Mouse (Mus musculus) embryonic facial prominence, embryonic 11.5 days (tissue): ENCODE results near the gene Borcs5. TPM values are rescaled to one million over a fixed set of nuclear protein-coding genes. Genes with fewer than 3 reads are reported as not detected.

ENCODE experiments used
- ATAC-seq: fragments of 200-750 bp; cut with Nextera tagmentation; replicated peaks from 2 replicates; pipeline ENCODE4 v1.8.0; 2017; ENCODE audit warnings: low read depth; ENCODE audit not compliant: insufficient number of reproducible peaks, low FRiP score, low TSS enrichment
- DNase-seq: peaks from one replicate; pipeline ENCODE4 v3.0.0-alpha.2; 2015; ENCODE audit warnings: low spot score
- H3K27ac ChIP-seq: fragments of 300-500 bp; sonication (generic); replicated peaks from 2 replicates; pipeline ENCODE4 v1.5.1; 2014; ENCODE audit warnings: mild to moderate bottlenecking, low read depth, low read length, control low read depth
- H3K27me3 ChIP-seq: fragments of 300-500 bp; sonication (generic); 2 replicates; pipeline ENCODE4 v1.6.1; 2014; ENCODE audit warnings: mild to moderate bottlenecking, low read length, moderate library complexity, mixed read lengths; ENCODE audit not compliant: control insufficient read depth, insufficient read depth
- H3K36me3 ChIP-seq: fragments of 300-500 bp; sonication (generic); replicated peaks from 2 replicates; pipeline ENCODE4 v1.6.1; 2014; ENCODE audit warnings: low read depth, mild to moderate bottlenecking, low read length, moderate library complexity, mixed read lengths; ENCODE audit not compliant: control insufficient read depth, insufficient read depth
- H3K4me1 ChIP-seq: fragments of 300-500 bp; sonication (generic); 2 replicates; pipeline ENCODE4 v1.6.1; 2014; ENCODE audit warnings: low read length, mixed read lengths; ENCODE audit not compliant: control insufficient read depth, insufficient read depth
- H3K4me2 ChIP-seq: fragments of 300-500 bp; sonication (generic); 2 replicates; pipeline ENCODE4 v1.6.1; 2014; ENCODE audit warnings: low read depth, mild to moderate bottlenecking, control low read depth, low read length, moderate library complexity
- H3K4me3 ChIP-seq: fragments of 300-500 bp; sonication (generic); 2 replicates; pipeline ENCODE4 v1.5.1; 2014; ENCODE audit warnings: low read depth, low read length, control low read depth
- H3K9ac ChIP-seq: fragments of 300-500 bp; sonication (generic); replicated peaks from 2 replicates; pipeline ENCODE4 v1.6.1; 2014; ENCODE audit warnings: mild to moderate bottlenecking, control low read depth, low read length
- H3K9me3 ChIP-seq: fragments of 300-500 bp; sonication (generic); replicated peaks from 2 replicates; pipeline ENCODE4 v1.6.1; 2016; ENCODE audit warnings: mild to moderate bottlenecking, low read length, inconsistent platforms, mixed read lengths; ENCODE audit not compliant: control insufficient read depth
- WGBS: fragments of 180-500 bp; shearing (Covaris S2); extraction: QIAGEN DNeasy Blood & Tissue Kit; methylation state at CpG from one replicate; pipeline ENCODE4 v1.1.7; 2014; 5-methylcytosine and 5-hydroxymethylcytosine counted together
- polyA plus RNA-seq: library from polyadenylated mRNA; unstranded; fragments of >200 nt; fragmentation: Nextera tagmentation; extraction: Ambion mirVana; gene quantifications from 2 replicates; pipeline ENCODE4 v1.2.1, GENCODE M21; 2014

Borcs5 gene
- polyA plus RNA-seq, 1 experiment from 2014 or later, result 19.6 TPM

DNA sequence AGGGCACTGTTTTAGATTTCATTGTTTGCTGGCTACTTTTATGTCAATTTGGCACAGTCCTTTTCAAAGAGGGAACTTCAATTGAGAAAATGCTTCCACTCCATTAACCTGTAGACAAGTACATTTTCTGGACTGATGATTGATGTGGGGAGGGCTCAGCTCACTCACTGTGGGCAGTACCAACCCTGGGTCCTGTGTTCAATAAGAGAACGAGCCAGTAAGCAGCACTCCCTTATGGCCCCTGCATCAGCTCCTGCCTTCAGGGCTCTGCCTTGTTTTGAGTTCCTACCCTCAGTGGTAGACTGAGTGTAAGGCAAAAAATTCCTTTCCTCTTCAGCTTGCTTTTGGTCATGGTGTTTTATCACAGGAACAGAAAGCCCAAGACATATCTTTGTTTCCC is 74.6 kb downstream of the Borcs5 start:
- Histone ChIP-seq H3K4me2 (no peak overlapping the region), H3K4me3 (no peak overlapping the region), H3K27ac (no peak overlapping the region), H3K9ac (no peak overlapping the region), H3K36me3 (no peaks in the 10 kb centered on the region; the same call in 1 of the 2 replicates), H3K9me3 (no peaks in the 10 kb centered on the region), H3K4me1 (no peaks in the 10 kb centered on the region; the same call in 1 of the 2 replicates), H3K27me3 (no peaks in the 10 kb centered on the region)
- WGBS, result 63% methylated on average over 1 of the region's 1 CpGs
- ATAC-seq (no peak), DNase-seq (no peak)

DNA sequence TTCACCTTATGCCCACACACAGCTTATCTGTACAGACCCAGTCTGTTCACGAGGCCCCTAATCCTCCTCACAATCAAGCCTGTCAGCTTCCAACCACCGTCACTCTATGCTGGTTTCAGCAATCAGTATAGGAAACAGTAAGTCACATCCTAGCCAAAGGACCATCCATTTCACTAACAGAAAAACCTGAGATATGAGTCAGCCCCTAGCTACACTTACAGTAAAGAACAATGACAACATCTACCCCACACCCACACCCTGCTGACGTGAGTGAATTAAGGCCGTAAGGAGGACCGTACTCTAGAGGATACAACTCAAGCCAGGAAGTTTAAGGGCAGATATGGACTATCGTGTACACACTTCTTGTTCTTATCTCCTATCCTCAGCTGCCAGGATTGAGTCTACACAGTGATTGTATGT is 76.9 kb downstream of the Borcs5 start:
- DNase-seq (no peak), ATAC-seq (no peak)
- no peak overlapping the region for H3K27ac ChIP-seq
- H3K36me3 ChIP-seq, result no peaks in the 10 kb centered on the region; the same call in 1 of the 2 replicates
- no peaks in the 10 kb centered on the region for H3K27me3 ChIP-seq
- no peak overlapping the region for H3K4me3 ChIP-seq
- H3K4me2 ChIP-seq, result no peak overlapping the region
- no peak overlapping the region for H3K9ac ChIP-seq
- H3K4me1 ChIP-seq, result no peaks in the 10 kb centered on the region; the same call in 1 of the 2 replicates
- no peaks in the 10 kb centered on the region for H3K9me3 ChIP-seq
- WGBS, result 89% methylated on average over 6 of the region's 6 CpGs

DNA sequence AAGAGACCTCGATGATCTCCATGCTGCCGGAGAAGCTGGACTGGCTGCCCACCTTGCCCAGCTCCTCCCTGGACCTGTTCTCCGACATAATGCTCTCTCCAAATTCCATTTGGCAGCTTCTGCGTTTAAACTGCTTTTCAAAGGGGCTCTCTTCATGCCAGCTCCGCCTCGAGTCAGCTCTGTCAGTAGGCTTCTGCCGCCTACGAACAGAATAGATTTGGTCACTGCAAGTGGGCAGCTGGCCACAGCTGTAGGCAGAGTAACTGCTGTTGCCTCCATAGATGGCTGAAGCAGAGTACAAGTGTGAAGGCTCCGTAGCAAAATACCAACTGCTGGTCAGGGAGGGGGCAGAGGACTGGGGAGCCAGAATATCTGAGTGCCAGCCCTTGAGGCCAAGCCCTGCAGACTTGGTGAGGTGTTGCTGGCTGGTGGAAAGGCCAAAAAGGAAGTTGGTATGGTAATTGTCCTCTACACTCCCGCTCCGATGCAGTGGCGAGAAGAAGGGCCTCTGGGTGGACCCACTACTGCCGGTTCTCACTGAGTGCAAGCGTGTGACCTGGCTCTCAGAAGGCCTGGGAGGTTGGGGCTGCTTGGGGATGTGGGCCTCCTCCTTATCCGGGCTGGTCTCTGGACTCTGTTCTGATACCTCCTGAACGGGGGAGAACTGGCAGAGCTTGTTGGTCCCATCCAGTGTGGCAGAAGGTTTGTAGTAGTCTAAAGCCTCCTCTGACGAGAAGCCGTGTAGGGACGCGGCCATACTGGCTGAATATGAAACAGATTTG is 78.8 kb downstream of the Borcs5 start:
- Histone ChIP-seq H3K9me3 (no peaks in the 10 kb centered on the region), H3K4me3 (no peak overlapping the region), H3K9ac (no peak overlapping the region), H3K4me2 (no peak overlapping the region), H3K27ac (no peak overlapping the region), H3K36me3 (no peaks in the 10 kb centered on the region; the same call in 1 of the 2 replicates), H3K4me1 (no peaks in the 10 kb centered on the region; the same call in 1 of the 2 replicates), H3K27me3 (no peaks in the 10 kb centered on the region)
- DNase-seq (no peak), ATAC-seq (no peak)
- 91% methylated on average over 20 of the region's 20 CpGs for WGBS

DNA sequence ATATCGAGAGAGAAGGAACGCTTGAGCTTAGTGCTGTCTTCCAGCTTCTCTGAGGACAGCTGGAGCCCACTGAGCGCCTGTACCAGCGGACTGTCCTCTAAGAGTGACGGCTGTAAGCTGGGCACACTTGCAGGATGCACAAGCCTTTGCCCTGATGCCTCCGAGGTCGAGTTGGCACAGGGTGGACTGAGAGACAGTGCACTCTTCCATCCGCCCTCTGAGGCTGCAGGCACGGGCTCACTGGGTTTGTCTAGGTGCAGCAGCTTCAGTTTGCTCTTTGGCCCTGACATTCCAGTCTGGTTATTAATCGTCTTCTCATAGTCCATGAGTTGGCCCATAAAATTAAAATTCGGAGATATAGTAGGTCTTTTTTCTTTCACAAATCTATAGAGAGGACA is 79.4 kb downstream of the Borcs5 start:
- Histone ChIP-seq H3K27me3 (no peaks in the 10 kb centered on the region), H3K36me3 (no peaks in the 10 kb centered on the region; the same call in 1 of the 2 replicates), H3K4me1 (no peaks in the 10 kb centered on the region), H3K27ac (no peak overlapping the region), H3K9me3 (no peaks in the 10 kb centered on the region), H3K4me3 (no peak overlapping the region), H3K9ac (no peak overlapping the region), H3K4me2 (no peak overlapping the region)
- no peak for DNase-seq
- ATAC-seq, result no peak
- WGBS, result 91% methylated on average over 11 of the region's 11 CpGs

DNA sequence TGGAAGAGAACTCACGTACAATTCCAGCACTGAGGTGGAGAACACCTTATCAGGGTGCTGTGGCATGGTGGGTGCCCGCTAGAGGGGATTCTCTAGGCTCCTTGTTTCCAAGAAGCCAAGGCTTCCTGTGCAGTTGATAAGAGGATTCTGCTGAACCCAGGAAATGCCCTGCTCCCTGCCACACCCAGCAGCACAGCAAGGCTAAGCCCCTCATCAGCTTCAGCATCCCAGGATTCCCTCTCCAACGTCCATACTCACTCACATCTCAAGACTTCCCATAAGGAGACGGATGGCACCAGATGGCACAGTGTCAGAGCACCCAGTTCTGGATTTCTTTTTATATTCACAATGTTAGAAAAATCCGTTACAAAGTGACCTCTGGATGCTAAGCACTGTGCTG is 79.8 kb downstream of the Borcs5 start:
- Histone ChIP-seq H3K9me3 (no peaks in the 10 kb centered on the region), H3K36me3 (no peaks in the 10 kb centered on the region; the same call in 1 of the 2 replicates), H3K27me3 (no peaks in the 10 kb centered on the region), H3K9ac (no peak overlapping the region), H3K4me1 (no peaks in the 10 kb centered on the region), H3K27ac (no peak overlapping the region), H3K4me2 (no peak overlapping the region), H3K4me3 (no peak overlapping the region)
- WGBS, result 88% methylated on average over 5 of the region's 5 CpGs
- ATAC-seq (no peak), DNase-seq (no peak)

DNA sequence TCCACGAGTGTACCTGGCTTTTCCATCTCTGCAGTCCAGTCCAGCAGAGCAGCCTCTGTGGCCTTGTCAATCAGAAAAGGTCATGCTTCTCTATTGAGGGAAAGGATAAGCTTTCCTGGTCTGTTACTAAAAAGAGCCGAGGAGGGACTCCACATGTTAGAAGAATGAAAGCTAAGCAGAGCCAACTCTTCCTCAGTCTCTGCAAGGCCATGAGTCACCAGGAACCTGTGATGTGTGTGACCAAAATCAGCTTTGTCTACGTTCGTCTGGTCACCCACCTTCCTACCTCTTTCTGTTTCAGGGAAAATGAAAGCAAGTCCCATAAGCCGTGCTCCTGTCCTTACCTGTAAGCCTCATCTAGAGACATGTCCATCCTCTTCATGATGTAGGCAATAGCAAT is 80.8 kb downstream of the Borcs5 start:
- ATAC-seq (no peak), DNase-seq (no peak)
- no peaks in the 10 kb centered on the region for H3K9me3 ChIP-seq
- no peak overlapping the region for H3K4me3 ChIP-seq
- H3K36me3 ChIP-seq, result no peaks in the 10 kb centered on the region; the same call in 1 of the 2 replicates
- no peak overlapping the region for H3K27ac ChIP-seq
- H3K4me1 ChIP-seq, result no peaks in the 10 kb centered on the region
- no peak overlapping the region for H3K9ac ChIP-seq
- no peaks in the 10 kb centered on the region for H3K27me3 ChIP-seq
- H3K4me2 ChIP-seq, result no peak overlapping the region
- WGBS, result 90% methylated on average over 5 of the region's 5 CpGs

DNA sequence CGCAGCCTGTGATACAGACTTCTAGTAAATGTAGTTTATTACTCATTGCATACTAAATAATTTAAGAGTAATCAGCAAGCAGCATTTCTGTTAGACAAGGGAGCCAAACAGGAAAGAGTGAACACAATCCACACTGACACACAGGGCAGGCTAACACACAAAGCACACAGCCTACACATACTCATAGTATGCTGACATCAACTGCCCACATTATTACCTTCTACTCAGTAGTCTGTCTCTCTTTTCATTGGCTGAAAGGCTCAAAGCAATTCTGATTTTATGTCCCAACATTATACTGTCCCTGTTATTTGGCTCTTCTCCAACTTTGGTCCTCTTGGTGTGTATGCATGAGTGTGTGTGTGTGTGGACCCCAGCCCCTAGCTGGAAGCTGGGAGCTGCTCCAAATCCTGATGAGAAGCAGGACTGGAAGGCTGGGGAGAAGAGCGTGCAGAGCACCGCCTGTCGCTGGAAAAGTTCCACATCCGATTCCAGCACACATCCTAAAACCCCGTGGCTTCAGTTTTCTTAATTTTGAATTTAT is 82.5 kb downstream of the Borcs5 start:
- H3K4me3 ChIP-seq, result no peak overlapping the region
- H3K27me3 ChIP-seq, result no peaks in the 10 kb centered on the region
- H3K36me3 ChIP-seq, result no peaks in the 10 kb centered on the region; the same call in 1 of the 2 replicates
- DNase-seq (no peak), ATAC-seq (no peak)
- H3K4me1 ChIP-seq, result no peaks in the 10 kb centered on the region
- H3K27ac ChIP-seq, result no peak overlapping the region
- no peak overlapping the region for H3K9ac ChIP-seq
- WGBS, result 93% methylated on average over 6 of the region's 6 CpGs
- no peak overlapping the region for H3K4me2 ChIP-seq
- H3K9me3 ChIP-seq, result no peaks in the 10 kb centered on the region

DNA sequence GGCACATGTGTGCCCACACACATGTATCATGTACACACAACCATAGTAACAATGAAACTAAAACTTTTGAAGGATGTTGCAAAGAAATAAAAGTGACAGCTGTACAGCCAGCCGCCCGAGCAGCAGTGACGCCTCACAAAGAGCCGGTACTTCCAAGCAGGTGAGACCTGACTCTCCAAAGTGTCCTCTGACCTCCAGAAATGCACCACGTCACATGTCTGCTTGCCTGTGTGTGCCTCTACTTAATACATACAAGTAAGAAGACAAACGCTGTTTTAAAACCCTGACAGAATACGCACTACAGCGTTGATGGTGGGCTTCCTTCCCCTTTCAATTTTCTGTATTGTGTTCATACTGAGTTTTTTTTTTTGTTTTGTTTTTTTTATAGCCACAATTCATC is 83.6 kb downstream of the Borcs5 start:
- Histone ChIP-seq H3K4me3 (no peak overlapping the region), H3K4me1 (no peaks in the 10 kb centered on the region), H3K27me3 (no peaks in the 10 kb centered on the region), H3K9ac (no peak overlapping the region), H3K27ac (no peak overlapping the region), H3K9me3 (no peaks in the 10 kb centered on the region), H3K4me2 (no peak overlapping the region), H3K36me3 (no peaks in the 10 kb centered on the region; the same call in 1 of the 2 replicates)
- ATAC-seq, result no peak
- 91% methylated on average over 8 of the region's 8 CpGs for WGBS
- no peak for DNase-seq
